Mouse (Mus musculus) naive thymus-derived CD4-positive, alpha-beta T cell, adult 5 months (primary cell): ENCODE results near the gene Fam131b. TPM values are rescaled to one million over a fixed set of nuclear protein-coding genes. Genes with fewer than 3 reads are reported as not detected.

Source experiments
- polyA plus RNA-seq: library from polyadenylated mRNA; unstranded; fragments of 100-300 nt; shearing (Covaris generic); gene quantifications from one replicate; pipeline ENCODE4 v1.2.1, GENCODE M21; 2017

The Fam131b gene
- polyA plus RNA-seq = not detected

DNA sequence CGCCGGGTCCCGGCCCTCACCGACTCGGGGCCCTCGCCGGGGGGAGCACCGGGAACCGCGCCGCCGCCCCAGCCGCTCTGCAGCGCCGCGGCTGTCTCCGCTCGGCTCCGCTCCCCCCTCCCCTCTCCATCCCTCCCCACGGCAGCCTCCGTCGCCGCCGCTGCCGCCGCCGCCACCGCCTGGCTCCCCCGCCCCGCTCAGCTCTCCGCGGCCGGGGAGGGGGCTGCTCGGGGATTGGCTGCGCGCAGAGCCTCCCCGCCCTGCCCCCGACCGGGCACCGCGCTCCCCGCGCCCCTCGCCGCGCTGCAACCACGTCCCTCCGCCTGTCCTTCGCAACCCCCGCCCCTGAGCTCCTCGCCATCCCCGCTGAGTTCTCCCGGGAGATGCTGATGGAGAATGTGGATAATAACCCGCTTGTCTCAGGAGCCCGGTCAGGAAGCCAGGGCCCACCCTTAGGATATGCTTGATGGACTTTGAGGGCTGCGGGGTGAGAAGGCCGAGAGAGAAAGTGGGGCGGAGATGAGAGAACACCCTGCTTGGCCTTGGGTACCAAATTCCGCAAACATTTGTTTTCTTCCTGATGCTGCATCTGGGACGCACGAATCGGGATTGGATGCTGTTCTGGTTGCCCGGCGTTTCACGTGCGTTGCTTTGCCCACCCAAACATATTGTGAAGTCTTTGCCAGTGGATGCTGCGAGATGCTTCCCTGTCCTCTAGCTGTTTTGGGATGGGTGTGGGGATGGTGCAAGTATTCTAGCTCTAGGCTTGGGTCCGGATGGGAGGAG is at the start of gene Fam131b:
Gene Fam131b, minus strand, starts transcription at position 162 of the 786 bp plus-strand sequence.

DNA sequence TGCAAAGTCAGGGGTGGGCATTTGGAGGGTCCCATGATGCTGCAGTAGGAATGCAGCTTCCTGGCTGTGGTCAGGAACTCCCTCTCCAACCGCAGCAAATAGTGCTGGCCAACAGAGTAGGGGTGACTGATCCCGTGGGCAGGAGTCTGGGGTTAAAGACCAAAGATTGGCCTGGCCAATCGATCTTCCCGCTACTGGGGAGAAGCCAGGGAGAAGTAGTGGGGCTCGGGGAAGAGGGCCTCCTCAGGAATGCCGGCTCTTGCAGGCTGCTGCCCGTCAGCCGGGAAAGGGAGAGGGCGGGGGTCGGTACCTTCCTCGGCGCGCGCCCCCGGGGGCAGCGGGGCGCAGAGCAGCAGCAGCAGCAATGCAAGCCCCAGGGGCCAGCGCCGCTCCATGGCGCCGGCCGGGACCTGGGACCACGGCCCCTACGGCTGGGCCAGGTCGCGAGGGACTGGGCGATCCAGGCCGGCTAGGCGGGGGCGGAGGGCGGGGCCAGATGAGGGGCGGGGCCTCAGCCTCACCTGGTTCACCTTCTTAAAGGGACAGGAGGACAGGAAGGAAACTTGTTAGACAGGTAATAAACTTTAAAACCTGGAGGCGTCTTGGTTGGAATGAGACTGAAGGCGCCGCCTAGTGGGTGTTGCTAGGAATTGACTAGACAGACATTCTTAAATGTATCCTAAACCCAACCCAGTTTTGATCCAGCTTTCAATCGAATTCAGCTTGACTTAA is 48.5 kb upstream of the Fam131b start, which contains the start of gene Epha1:
Gene Epha1, minus strand, starts transcription at position 453 of the 732 bp plus-strand sequence.

DNA sequence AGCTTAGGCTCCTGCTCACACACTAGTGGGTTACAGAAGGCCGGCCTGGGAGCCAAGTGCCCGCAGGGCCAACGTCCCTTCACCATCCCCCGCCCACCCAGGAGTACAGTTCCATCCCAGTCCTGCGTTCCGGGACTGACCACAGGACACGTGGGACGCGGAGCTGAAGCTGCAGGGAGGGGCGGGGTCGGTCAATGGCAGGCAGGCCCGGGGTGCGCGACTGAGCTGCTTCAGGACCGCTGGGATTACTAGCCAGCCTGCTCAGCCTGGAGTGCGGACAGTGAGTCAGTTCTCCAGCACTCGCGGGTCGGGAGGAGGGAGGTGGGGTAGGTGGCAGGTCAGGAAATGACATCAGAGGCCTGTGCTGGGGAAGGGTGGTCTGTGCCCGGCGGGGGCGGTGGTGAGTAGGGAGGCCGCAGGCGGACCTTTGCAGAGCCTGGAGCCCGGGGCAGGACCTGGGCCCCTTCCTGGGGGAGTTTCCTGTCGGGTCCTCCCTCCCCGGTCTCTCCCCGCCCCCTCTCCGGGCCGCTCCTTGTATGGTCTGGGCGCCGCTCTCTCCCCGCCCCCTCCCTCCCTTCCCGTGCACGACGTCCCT is 25.1 kb upstream of the Fam131b start, which contains the start of gene Zyx:
Gene Zyx, plus strand, starts transcription at position 205 of the 595 bp plus-strand sequence.

DNA sequence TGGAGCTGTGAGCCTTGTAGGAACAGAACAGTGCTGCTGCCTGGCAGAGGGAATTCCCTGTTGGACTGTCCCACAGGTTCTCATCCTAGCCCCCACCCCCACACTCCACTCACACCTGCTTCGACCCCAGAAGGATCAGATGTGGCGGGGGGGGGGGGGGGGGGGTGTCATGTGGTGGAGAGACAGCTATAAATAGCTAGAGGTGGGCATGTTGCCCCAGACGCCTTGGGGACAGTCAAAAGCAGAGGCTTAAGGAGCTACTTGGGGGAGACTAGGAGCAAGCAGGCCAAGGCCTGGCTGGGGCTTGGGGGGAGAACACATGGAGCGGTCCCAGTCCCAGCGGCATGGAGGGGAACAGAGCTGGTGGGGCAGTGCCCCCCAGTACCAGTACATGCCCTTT is 38.0 kb downstream of the Fam131b start, which contains the start of gene Clcn1:
Gene Clcn1, plus strand, starts transcription at position 238 of the 400 bp plus-strand sequence.

Other genes with a start within 250 kb of the Fam131b start
- 0.37 TPM for gene Tas2r139, start 183.7 kb downstream of the Fam131b start, polyA plus RNA-seq
- gene Tas2r144, start 109.3 kb downstream of the Fam131b start, polyA plus RNA-seq = not detected
- gene Gstk1, start 78.7 kb downstream of the Fam131b start, polyA plus RNA-seq = 11.6 TPM
- not detected for gene Tmem139, start 62.7 kb downstream of the Fam131b start, polyA plus RNA-seq
- 75.7 TPM for gene Casp2, start 59.7 kb downstream of the Fam131b start, polyA plus RNA-seq
- gene Clcn1, start 38.0 kb downstream of the Fam131b start, polyA plus RNA-seq = not detected
- 113 TPM for gene Zyx, start 25.0 kb upstream of the Fam131b start, polyA plus RNA-seq
- 0.19 TPM for gene Epha1, start 48.6 kb upstream of the Fam131b start, polyA plus RNA-seq
- gene Tas2r143, start 75.6 kb upstream of the Fam131b start, polyA plus RNA-seq = not detected
- not detected for gene Tas2r135, start 80.8 kb upstream of the Fam131b start, polyA plus RNA-seq
- not detected for gene Tas2r126, start 109.9 kb upstream of the Fam131b start, polyA plus RNA-seq
- gene Olfr458, start 140.6 kb upstream of the Fam131b start, polyA plus RNA-seq = not detected
- gene Olfr457, start 151.7 kb upstream of the Fam131b start, polyA plus RNA-seq = 0.42 TPM
- gene Olfr456, start 162.6 kb upstream of the Fam131b start, polyA plus RNA-seq = not detected
- not detected for gene Olfr455, start 222.9 kb upstream of the Fam131b start, polyA plus RNA-seq